Mouse (Mus musculus): ENCODE measurements around the gene Elob. TPM values are rescaled to one million over a fixed set of nuclear protein-coding genes. Genes with fewer than 3 reads are reported as not detected.

Elob gene
- total RNA-seq, 1 experiment from 2014 or later = 93.3 TPM

- ATAC-seq (ENCODE audit: extremely low read depth, insufficient number of reproducible peaks, low FRiP score, poor library complexity, severe bottlenecking) = no peak
Observed at GRCm38 (mm10) chr17:23828271-23829001, 500 bp downstream of the Elob start.

- ATAC-seq (ENCODE audit: extremely low read depth, insufficient number of reproducible peaks, low FRiP score, poor library complexity, severe bottlenecking) = no peak
Observed at GRCm38 (mm10) chr17:23825591-23825990, 3.3 kb downstream of the Elob start.

- ATAC-seq (ENCODE audit: extremely low read depth, insufficient number of reproducible peaks, low FRiP score, poor library complexity, severe bottlenecking) = no peak
Observed at GRCm38 (mm10) chr17:23823614-23824013, 5.3 kb downstream of the Elob start.

GRCm38 (mm10) chr17:23823018-23823417 is 5.9 kb downstream of the Elob start:
- ATAC-seq (ENCODE audit: extremely low read depth, insufficient number of reproducible peaks, low FRiP score, poor library complexity, severe bottlenecking) = no peak

- ATAC-seq (ENCODE audit: extremely low read depth, insufficient number of reproducible peaks, low FRiP score, poor library complexity, severe bottlenecking) = no peak
Observed at GRCm38 (mm10) chr17:23822094-23822493, 6.8 kb downstream of the Elob start.

GRCm38 (mm10) chr17:23820731-23821130 is 8.2 kb downstream of the Elob start:
- ATAC-seq (ENCODE audit: extremely low read depth, insufficient number of reproducible peaks, low FRiP score, poor library complexity, severe bottlenecking) = no peak

GRCm38 (mm10) chr17:23819235-23819634 is 9.7 kb downstream of the Elob start:
- ATAC-seq (ENCODE audit: extremely low read depth, insufficient number of reproducible peaks, low FRiP score, poor library complexity, severe bottlenecking) = no peak

GRCm38 (mm10) chr17:23818579-23818978 is 10.4 kb downstream of the Elob start:
- ATAC-seq (ENCODE audit: extremely low read depth, insufficient number of reproducible peaks, low FRiP score, poor library complexity, severe bottlenecking) = no peak

- ATAC-seq (ENCODE audit: extremely low read depth, insufficient number of reproducible peaks, low FRiP score, poor library complexity, severe bottlenecking) = no peak
Observed at GRCm38 (mm10) chr17:23815641-23816040, 13.3 kb downstream of the Elob start.

GRCm38 (mm10) chr17:23807918-23808317 is 21.0 kb downstream of the Elob start:
- ATAC-seq (ENCODE audit: extremely low read depth, insufficient number of reproducible peaks, low FRiP score, poor library complexity, severe bottlenecking) = no peak

- no peak for ATAC-seq (ENCODE audit: extremely low read depth, insufficient number of reproducible peaks, low FRiP score, poor library complexity, severe bottlenecking)
Observed at GRCm38 (mm10) chr17:23806867-23807266, 22.1 kb downstream of the Elob start.

- no peak for ATAC-seq (ENCODE audit: extremely low read depth, insufficient number of reproducible peaks, low FRiP score, poor library complexity, severe bottlenecking)
Observed at GRCm38 (mm10) chr17:23804426-23805085, 24.4 kb downstream of the Elob start.

- peak; percentile 10; the same call in 1 of the 2 replicates for ATAC-seq (ENCODE audit: extremely low read depth, insufficient number of reproducible peaks, low FRiP score, poor library complexity, severe bottlenecking)
Observed at GRCm38 (mm10) chr17:23803366-23804041, 25.4 kb downstream of the Elob start.

GRCm38 (mm10) chr17:23802746-23803365 is 26.1 kb downstream of the Elob start:
- ATAC-seq (ENCODE audit: extremely low read depth, insufficient number of reproducible peaks, low FRiP score, poor library complexity, severe bottlenecking) = peak; percentile 93

- ATAC-seq (ENCODE audit: extremely low read depth, insufficient number of reproducible peaks, low FRiP score, poor library complexity, severe bottlenecking) = no peak
Observed at GRCm38 (mm10) chr17:23801627-23802026, 27.3 kb downstream of the Elob start.

- ATAC-seq (ENCODE audit: extremely low read depth, insufficient number of reproducible peaks, low FRiP score, poor library complexity, severe bottlenecking) = no peak
Observed at GRCm38 (mm10) chr17:23797316-23797715, 31.6 kb downstream of the Elob start.

- ATAC-seq (ENCODE audit: extremely low read depth, insufficient number of reproducible peaks, low FRiP score, poor library complexity, severe bottlenecking) = no peak
Observed at GRCm38 (mm10) chr17:23795323-23795722, 33.6 kb downstream of the Elob start.

- no peak for ATAC-seq (ENCODE audit: extremely low read depth, insufficient number of reproducible peaks, low FRiP score, poor library complexity, severe bottlenecking)
Observed at GRCm38 (mm10) chr17:23791079-23791357, 37.9 kb downstream of the Elob start.

- peak; percentile 47; the same call in 1 of the 2 replicates for ATAC-seq (ENCODE audit: extremely low read depth, insufficient number of reproducible peaks, low FRiP score, poor library complexity, severe bottlenecking)
Observed at GRCm38 (mm10) chr17:23790269-23791078, 38.5 kb downstream of the Elob start, which contains the start of gene Srrm2. Gene Srrm2 (plus strand): TSS chr17:23790532.

All from neutrophil, adult 5-6 weeks (primary cell).